Mouse (Mus musculus): ENCODE data around the gene Il1rapl1. TPM values are rescaled to one million over a fixed set of nuclear protein-coding genes. Genes with fewer than 3 reads are reported as not detected.

Gene Il1rapl1
- not detected in 2 replicates for polyA plus RNA-seq (2011; ENCODE audit: insufficient read depth, insufficient read length, low read depth, missing spikeins)

DNA sequence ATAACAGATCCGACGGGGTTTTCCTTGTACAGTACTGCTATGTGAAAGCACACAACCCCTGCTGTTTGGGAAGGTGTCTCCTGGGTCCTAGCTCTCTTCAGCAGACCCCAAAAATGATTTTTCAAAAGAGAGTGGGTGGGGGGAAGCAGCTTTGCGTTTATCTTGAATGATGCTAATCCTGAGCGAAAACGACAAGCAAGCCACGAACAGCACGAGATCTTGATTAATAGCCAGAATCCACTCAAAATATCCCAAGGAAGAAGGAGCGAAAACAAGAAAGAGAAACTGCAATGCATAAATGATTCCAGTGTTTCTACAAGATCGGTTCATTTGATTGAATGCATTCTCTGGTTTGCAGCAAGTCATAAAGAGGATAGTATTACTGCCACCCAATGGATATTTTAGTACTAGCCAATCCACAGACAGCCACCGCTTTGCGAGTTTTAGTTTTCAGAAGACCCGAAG lies at the start of gene Il1rapl1:
Gene Il1rapl1, minus strand, starts transcription at position 37 of the 465 bp plus-strand sequence.
- Histone ChIP-seq H3K9ac (ENCODE audit: low read depth, poor library complexity, severe bottlenecking) (no peak within 1 kb of the TSS), H3K36me3 (ENCODE audit: control insufficient read depth, insufficient read depth, low read length, poor library complexity, severe bottlenecking) (no peaks in the 10 kb centered on the region), H3K4me1 (ENCODE audit: control insufficient read depth, insufficient read depth, low read length) (no peaks in the 10 kb centered on the region), H3K9me3 (replicated peaks; ENCODE audit: control insufficient read depth, insufficient read depth, low read length, poor library complexity, severe bottlenecking) (no peaks in the 10 kb centered on the region), H3K4me3 (ENCODE audit: low read depth, low read length) (no peak within 1 kb of the TSS), H3K27ac (ENCODE audit: insufficient read depth, low read length) (no peak within 1 kb of the TSS), H3K27me3 (ENCODE audit: control insufficient read depth, insufficient read depth, low read length, poor library complexity, severe bottlenecking) (no peaks in the 10 kb centered on the region)
- TF ChIP-seq POLR2A (IDR thresholded peaks at IDR 0.05; ENCODE audit: insufficient read depth, low read length) = no peak
- TF ChIP-seq CTCF (IDR thresholded peaks at IDR 0.05; ENCODE audit: low read depth, low read length) = no peak
- no peak for TF ChIP-seq EP300 (IDR thresholded peaks at IDR 0.05; ENCODE audit: insufficient read depth, low read depth, low read length)

- Histone ChIP-seq H3K9me3 (replicated peaks; ENCODE audit: control insufficient read depth, insufficient read depth, low read length, poor library complexity, severe bottlenecking) (no peaks in the 10 kb centered on the region; the same call in 1 of the 2 replicates), H3K4me1 (ENCODE audit: control insufficient read depth, insufficient read depth, low read length) (peaks cover 2% of the 10 kb centered on the region), H3K36me3 (ENCODE audit: control insufficient read depth, insufficient read depth, low read length, poor library complexity, severe bottlenecking) (no peaks in the 10 kb centered on the region), H3K27ac (ENCODE audit: insufficient read depth, low read length) (no peak overlapping the region), H3K9ac (ENCODE audit: low read depth, poor library complexity, severe bottlenecking) (no peak overlapping the region), H3K4me3 (ENCODE audit: low read depth, low read length) (no peak overlapping the region), H3K27me3 (ENCODE audit: control insufficient read depth, insufficient read depth, low read length, poor library complexity, severe bottlenecking) (no peaks in the 10 kb centered on the region)
- TF ChIP-seq EP300 (IDR thresholded peaks at IDR 0.05; ENCODE audit: insufficient read depth, low read depth, low read length) = peak; percentile 64
- no peak for TF ChIP-seq CTCF (IDR thresholded peaks at IDR 0.05; ENCODE audit: low read depth, low read length)
These were observed 42.6 kb upstream of the Il1rapl1 start for GRCm38 (mm10) chrX:88158037-88158436.

DNA sequence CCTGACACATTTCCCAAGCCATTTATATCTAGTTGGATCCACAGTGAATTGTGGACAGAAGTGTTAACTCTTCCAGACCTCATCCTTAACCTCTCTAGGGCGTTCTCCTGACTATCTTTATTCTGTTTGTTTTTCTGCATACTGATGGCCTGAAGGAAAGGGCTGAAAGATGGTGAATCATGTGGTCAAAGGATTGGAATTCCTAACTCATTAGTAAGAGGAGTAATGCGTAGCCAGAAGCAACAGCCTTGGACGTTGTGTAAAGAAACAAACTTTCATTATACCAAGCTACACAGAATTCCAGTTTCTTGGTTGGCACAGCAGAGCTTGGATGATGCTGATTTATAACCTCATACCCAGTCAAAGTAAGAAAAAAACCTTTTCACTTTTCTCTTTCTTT lies 10.2 kb upstream of the Il1rapl1 start:
- no peaks in the 10 kb centered on the region for H3K4me1 ChIP-seq (ENCODE audit: control insufficient read depth, insufficient read depth, low read length)
- H3K27me3 ChIP-seq (ENCODE audit: control insufficient read depth, insufficient read depth, low read length, poor library complexity, severe bottlenecking) = no peaks in the 10 kb centered on the region
- H3K36me3 ChIP-seq (ENCODE audit: control insufficient read depth, insufficient read depth, low read length, poor library complexity, severe bottlenecking) = no peaks in the 10 kb centered on the region
- no peak for TF ChIP-seq EP300 (IDR thresholded peaks at IDR 0.05; ENCODE audit: insufficient read depth, low read depth, low read length)
- TF ChIP-seq POLR2A (IDR thresholded peaks at IDR 0.05; ENCODE audit: insufficient read depth, low read length) = no peak
- no peak for TF ChIP-seq CTCF (IDR thresholded peaks at IDR 0.05; ENCODE audit: low read depth, low read length)
- H3K9me3 ChIP-seq (replicated peaks; ENCODE audit: control insufficient read depth, insufficient read depth, low read length, poor library complexity, severe bottlenecking) = no peaks in the 10 kb centered on the region
- no peak overlapping the region for H3K27ac ChIP-seq (ENCODE audit: insufficient read depth, low read length)
- H3K4me3 ChIP-seq (ENCODE audit: low read depth, low read length) = no peak overlapping the region
- H3K9ac ChIP-seq (ENCODE audit: low read depth, poor library complexity, severe bottlenecking) = no peak overlapping the region

DNA sequence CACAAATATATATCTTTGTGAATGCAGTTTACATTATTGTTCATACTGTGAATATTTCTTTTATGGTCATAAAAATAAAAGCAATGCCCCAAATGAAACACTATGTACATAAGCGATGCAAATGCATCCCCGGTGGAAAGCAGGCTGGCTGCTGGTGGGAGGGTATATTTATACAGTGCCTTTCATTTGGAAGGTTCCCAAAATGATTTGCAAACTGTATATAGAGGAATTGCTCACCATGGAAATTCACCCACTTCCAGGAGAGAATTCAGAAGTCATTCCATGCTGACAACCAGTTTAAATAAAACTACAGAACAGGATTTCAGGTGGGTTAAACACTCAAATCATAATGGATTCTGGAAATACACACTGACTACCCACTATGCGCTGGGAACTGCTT lies 4.6 kb upstream of the Il1rapl1 start:
- no peak overlapping the region for H3K27ac ChIP-seq (ENCODE audit: insufficient read depth, low read length)
- TF ChIP-seq EP300 (IDR thresholded peaks at IDR 0.05; ENCODE audit: insufficient read depth, low read depth, low read length) (no peak), CTCF (IDR thresholded peaks at IDR 0.05; ENCODE audit: low read depth, low read length) (no peak), POLR2A (IDR thresholded peaks at IDR 0.05; ENCODE audit: insufficient read depth, low read length) (no peak)
- no peak overlapping the region for H3K9ac ChIP-seq (ENCODE audit: low read depth, poor library complexity, severe bottlenecking)
- H3K9me3 ChIP-seq (replicated peaks; ENCODE audit: control insufficient read depth, insufficient read depth, low read length, poor library complexity, severe bottlenecking) = no peaks in the 10 kb centered on the region
- H3K4me1 ChIP-seq (ENCODE audit: control insufficient read depth, insufficient read depth, low read length) = no peaks in the 10 kb centered on the region
- H3K4me3 ChIP-seq (ENCODE audit: low read depth, low read length) = no peak overlapping the region
- no peaks in the 10 kb centered on the region for H3K36me3 ChIP-seq (ENCODE audit: control insufficient read depth, insufficient read depth, low read length, poor library complexity, severe bottlenecking)
- no peaks in the 10 kb centered on the region for H3K27me3 ChIP-seq (ENCODE audit: control insufficient read depth, insufficient read depth, low read length, poor library complexity, severe bottlenecking)

GRCm38 (mm10) chrX:88117858-88118257 lies 2.4 kb upstream of the Il1rapl1 start:
- Histone ChIP-seq H3K27me3 (ENCODE audit: control insufficient read depth, insufficient read depth, low read length, poor library complexity, severe bottlenecking) (no peaks in the 10 kb centered on the region), H3K9ac (ENCODE audit: low read depth, poor library complexity, severe bottlenecking) (no peak overlapping the region), H3K36me3 (ENCODE audit: control insufficient read depth, insufficient read depth, low read length, poor library complexity, severe bottlenecking) (no peaks in the 10 kb centered on the region), H3K4me3 (ENCODE audit: low read depth, low read length) (no peak overlapping the region), H3K27ac (ENCODE audit: insufficient read depth, low read length) (no peak overlapping the region), H3K4me1 (ENCODE audit: control insufficient read depth, insufficient read depth, low read length) (no peaks in the 10 kb centered on the region), H3K9me3 (replicated peaks; ENCODE audit: control insufficient read depth, insufficient read depth, low read length, poor library complexity, severe bottlenecking) (no peaks in the 10 kb centered on the region)
- TF ChIP-seq EP300 (IDR thresholded peaks at IDR 0.05; ENCODE audit: insufficient read depth, low read depth, low read length) = no peak
- TF ChIP-seq POLR2A (IDR thresholded peaks at IDR 0.05; ENCODE audit: insufficient read depth, low read length) = no peak
- no peak for TF ChIP-seq CTCF (IDR thresholded peaks at IDR 0.05; ENCODE audit: low read depth, low read length)

GRCm38 (mm10) chrX:88116326-88116725 lies 881 bp upstream of the Il1rapl1 start:
- no peak overlapping the region for H3K4me3 ChIP-seq (ENCODE audit: low read depth, low read length)
- H3K9me3 ChIP-seq (replicated peaks; ENCODE audit: control insufficient read depth, insufficient read depth, low read length, poor library complexity, severe bottlenecking) = no peaks in the 10 kb centered on the region
- no peaks in the 10 kb centered on the region for H3K36me3 ChIP-seq (ENCODE audit: control insufficient read depth, insufficient read depth, low read length, poor library complexity, severe bottlenecking)

More at GRCm38 (mm10) chrX:88116326-88116725, 881 bp upstream of the Il1rapl1 start:
- TF ChIP-seq EP300 (IDR thresholded peaks at IDR 0.05; ENCODE audit: insufficient read depth, low read depth, low read length) (no peak), POLR2A (IDR thresholded peaks at IDR 0.05; ENCODE audit: insufficient read depth, low read length) (no peak), CTCF (IDR thresholded peaks at IDR 0.05; ENCODE audit: low read depth, low read length) (no peak)
- Histone ChIP-seq H3K27ac (ENCODE audit: insufficient read depth, low read length) (no peak overlapping the region), H3K4me1 (ENCODE audit: control insufficient read depth, insufficient read depth, low read length) (no peaks in the 10 kb centered on the region), H3K27me3 (ENCODE audit: control insufficient read depth, insufficient read depth, low read length, poor library complexity, severe bottlenecking) (no peaks in the 10 kb centered on the region), H3K9ac (ENCODE audit: low read depth, poor library complexity, severe bottlenecking) (no peak overlapping the region)

Measured in ES-Bruce4 (cell line).